Mouse (Mus musculus): ENCODE data around the gene Ap1ar. TPM values are rescaled to one million over a fixed set of nuclear protein-coding genes. Genes with fewer than 3 reads are reported as not detected.
A peak's percentile ranks its signal among the peaks of the same experiment; 100 is the strongest.

Gene Ap1ar
- 10 to 100 TPM; 18.3 to 18.9 TPM for total RNA-seq (2021)
- long read RNA-seq, experiment 1, transcript Ap1ar-201 (10 exons, 2,662 nt), result major isoform, 7 of 15 reads
- long read RNA-seq, experiment 1, transcript Ap1ar-210 (9 exons, 2,580 nt), result minor isoform, 5 of 15 reads
- long read RNA-seq, experiment 1, partial matches to known transcripts, result 0 of 15 reads
- long read RNA-seq, experiment 1, other reads (novel, unspliced or antisense), result 1 of 15 reads
- long read RNA-seq, experiment 2, partial matches to known transcripts, result 0 of 4 reads
- long read RNA-seq, experiment 2, other reads (novel, unspliced or antisense), result 0 of 4 reads

- DNase-seq, result peak; percentile 97
Measured at GRCm38 (mm10) chr3:127837154-127837865, at the start of gene Ap1ar. TSS of gene Ap1ar (minus strand) at chr3:127837523.

DNA sequence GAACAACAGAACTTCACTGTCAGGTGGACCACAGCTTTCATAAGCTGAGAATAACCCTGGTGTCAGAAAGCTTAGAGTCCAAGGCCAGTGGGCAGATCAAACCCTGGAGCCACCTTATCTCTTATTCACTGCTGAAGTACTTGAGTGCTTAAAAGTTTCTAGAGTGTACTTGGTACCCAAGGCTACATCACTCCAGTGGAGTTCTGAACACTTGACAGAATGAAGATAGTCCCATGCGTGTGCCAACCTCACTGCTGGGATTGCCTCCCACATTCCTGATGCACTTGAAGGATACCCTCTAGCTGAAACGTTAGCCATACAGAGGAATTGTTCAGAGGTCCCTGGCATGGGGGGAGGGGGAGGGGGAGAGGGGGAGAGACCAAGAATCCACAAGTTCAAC, 44.4 kb upstream of the Ap1ar start:
- DNase-seq, result no peak

DNA sequence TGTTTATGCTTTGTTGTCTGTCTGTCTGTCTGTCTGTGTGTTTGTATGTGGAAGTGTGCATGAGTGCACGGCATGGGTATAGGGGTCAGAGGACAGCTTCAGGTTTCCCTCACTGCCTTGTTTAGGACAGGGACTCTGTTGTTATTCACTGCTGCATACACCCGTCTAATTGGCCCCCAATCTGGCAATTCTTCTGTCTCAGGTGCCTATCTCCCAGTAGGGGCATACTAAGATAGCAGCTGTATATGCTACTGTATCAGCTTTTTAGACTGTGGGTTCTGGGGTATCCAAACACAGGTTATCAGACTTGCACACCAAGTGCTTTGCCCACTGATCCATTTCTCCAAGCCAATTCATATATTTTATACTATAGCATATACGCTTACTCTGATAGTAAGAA, 42.6 kb upstream of the Ap1ar start:
- no peak for DNase-seq

DNA sequence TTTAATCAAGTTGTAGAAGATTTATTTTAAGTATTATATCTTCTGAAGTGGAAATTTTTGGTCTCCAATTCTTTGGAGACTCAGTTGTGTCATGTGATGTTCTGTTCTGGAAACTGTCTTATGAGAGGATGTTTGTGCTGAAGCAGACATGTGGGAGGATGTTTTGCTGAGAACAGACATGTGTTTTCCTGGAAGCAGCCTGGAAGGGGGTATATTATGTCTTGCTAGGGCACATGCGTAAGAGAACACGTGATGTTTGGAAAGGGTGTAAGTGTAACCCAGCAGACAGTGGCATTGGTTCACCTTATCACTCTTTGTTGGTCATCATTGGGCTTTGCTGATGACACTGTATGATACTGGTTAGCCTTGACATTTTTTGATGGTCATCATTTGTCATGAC, 38.2 kb upstream of the Ap1ar start:
- no peak for DNase-seq

GRCm38 (mm10) chr3:127875059-127875458, 37.7 kb upstream of the Ap1ar start:
- no peak for DNase-seq

- no peak for DNase-seq
Measured at GRCm38 (mm10) chr3:127874254-127874883, 37.0 kb upstream of the Ap1ar start.

DNA sequence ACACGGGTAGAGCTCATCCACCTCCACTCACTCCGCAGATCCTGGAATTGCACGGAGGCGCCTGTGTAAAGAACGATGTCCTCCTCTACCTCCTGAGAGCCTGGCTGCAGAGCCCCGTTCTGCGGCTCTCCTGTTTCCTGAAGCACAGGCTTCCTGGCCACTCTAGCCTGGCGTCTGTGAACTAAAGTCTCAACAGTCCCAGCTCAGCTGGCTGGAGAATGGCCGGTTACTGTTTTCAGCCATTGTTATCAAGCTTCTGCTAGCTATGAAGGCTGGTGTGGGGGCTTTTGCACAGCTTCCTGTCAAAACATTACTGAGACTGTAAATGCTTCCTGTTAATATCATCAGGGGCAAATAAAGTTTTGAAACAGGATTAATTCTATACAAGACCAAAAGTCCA, 34.3 kb upstream of the Ap1ar start:
- DNase-seq, result no peak

DNA sequence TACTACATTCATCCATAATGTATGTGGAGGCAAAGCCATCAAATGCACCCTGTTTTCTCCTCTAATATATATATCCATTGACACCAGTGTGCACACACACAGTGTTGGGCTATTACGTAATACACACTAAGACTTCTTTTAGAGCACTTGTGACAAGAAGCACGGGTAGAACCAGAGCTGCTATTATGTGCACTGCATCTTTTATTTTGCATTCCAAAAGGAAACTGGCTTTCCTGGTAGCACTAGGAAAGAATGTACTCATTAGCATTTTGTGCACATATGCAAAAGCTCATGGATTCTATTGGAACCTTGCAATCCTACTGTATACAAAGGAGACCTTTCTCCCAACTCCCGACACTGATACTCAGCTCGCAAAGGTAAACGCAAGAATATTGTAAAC, 31.6 kb upstream of the Ap1ar start:
- no peak for DNase-seq

- DNase-seq, result no peak
Measured at GRCm38 (mm10) chr3:127868046-127868758, 30.9 kb upstream of the Ap1ar start.

GRCm38 (mm10) chr3:127864242-127864641, 26.9 kb upstream of the Ap1ar start:
- DNase-seq, result no peak

GRCm38 (mm10) chr3:127863571-127863970, 26.2 kb upstream of the Ap1ar start:
- no peak for DNase-seq

- no peak for DNase-seq
Measured at GRCm38 (mm10) chr3:127862479-127862878, 25.2 kb upstream of the Ap1ar start.

- no peak for DNase-seq
Measured at GRCm38 (mm10) chr3:127861340-127861739, 24.0 kb upstream of the Ap1ar start.

DNA sequence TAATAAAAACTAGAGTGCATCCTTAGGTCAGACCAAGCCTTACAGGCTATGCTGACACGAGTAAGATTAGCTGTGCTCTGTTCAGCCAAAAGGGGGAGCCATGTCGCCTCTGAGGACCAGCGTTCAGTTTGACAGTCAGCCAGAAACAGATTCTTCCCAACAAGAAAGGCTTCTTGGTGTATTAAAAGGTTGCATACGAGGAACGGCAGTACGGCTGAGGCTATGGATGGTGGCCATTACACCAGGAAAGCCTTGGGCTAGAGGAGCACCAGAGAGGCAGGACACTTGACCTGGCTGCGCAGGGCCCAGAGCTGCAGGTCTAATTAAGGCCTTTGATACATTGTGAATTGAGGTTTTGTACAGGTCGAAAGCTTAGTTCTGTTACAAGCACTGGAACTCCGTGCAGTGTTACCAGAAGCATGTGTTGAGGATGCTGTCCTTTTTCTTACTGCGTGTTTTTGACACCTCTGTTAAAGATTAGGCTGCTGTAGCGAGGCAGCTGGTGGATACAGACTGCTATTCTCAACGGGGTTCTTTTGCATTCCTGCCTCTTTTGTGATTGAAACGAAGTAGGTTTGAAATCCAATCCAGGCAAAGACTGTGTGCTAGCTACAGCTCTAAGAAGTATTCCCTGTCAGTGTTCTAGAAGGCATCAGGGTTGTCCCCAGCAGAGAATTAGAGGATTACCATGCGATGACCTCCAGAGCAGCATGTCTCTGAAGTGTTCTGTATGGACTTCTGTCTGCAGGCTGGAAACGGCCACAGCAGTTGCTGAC, 16.3 kb upstream of the Ap1ar start:
- peak; percentile 72 to 89 for DNase-seq

GRCm38 (mm10) chr3:127852722-127853121, 15.4 kb upstream of the Ap1ar start:
- DNase-seq, result no peak

DNA sequence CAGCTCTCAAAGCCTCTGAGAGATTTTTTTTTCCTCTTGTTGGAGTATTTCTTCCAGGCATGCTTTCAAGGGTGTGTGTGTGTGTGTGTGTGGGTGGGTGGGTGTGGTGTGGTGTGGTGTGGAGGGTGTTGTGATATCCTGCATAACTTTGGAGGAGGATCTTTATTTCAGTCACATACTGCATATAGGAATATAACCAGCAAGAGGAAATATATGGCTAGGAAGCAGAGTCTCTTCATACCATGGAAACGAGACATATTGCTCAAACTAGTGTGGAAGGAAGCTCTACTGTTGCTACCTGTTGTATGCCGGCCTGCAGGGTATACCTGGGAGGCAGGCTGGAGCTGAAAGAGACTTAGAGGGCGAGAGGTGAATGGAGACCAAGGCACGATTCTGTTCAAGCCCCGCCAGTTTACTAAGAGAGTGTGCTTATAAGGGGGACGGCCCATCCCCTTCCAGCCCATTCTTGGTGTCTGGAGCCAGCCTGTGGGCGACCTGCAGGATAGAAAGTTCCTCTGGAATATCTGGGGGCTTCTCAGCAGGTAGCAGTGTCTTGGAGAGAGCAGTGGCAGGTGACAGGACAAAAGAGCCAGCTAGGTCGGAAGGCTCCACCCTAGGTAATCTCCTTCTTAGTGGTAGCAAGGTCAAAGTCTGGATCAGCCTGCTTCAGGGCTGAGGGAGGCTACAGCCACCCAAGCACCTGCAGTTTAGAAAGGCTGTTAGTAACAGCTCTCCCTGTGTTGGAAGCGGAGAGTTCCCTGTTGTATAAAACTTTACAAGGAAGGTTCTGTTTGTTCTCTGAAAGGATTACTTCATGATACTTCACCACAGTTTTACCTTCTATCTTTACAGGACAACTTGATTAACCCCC, 13.7 kb upstream of the Ap1ar start:
- no peak for DNase-seq

- DNase-seq, result no peak
Measured at GRCm38 (mm10) chr3:127849922-127850321, 12.6 kb upstream of the Ap1ar start.

DNA sequence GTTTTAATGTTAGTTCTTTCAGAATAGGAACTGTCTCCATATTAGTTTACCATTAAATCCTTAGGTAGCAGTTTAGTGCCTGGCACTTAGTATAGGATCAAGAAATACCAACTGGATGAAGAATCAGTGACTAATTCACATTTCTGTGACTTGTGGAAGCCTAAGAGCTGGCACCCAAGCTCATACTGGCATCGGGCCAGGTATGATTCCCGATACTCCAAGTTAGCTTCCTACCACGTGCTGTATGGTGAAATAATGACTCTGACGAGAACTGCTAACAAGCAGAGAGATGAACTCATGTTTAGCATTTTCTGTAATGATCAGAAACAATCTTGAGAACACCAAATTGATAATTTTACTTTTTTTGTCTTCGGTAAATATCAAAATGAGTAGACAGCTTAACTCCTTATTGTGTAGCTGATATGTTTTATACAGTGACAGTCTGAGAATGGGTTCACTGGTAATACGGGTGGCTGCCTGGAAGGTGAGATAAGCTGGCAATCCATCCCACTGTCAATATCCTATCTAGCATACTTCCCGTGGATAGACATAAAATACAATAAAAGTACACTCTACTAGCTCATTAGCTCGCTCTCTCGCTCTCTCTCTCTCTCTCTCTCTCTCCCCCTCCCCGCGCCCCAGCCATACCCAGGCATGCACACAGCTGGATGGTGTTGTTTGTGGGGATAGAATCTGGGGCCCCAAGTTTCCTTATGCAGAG, 10.9 kb upstream of the Ap1ar start:
- no peak for DNase-seq

DNA sequence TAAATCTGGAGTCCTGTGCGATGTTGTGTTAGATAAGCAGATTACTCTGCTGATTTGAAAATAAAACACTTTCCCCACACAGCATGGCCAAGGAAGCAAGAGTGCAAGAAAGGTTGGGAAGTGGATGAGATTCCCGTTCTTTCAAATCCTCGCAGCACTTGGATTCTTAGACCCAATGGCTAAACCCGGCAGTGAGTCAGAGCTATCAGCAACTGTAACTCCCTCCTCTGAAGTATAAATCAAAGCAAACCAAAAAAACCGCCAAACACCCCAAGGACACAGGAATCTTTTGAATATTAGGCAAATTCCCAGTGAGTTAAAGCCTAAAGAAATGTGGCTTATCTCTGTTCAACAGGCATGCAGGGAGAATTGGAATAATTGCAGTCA, 6.6 kb upstream of the Ap1ar start:
- DNase-seq, result no peak

DNA sequence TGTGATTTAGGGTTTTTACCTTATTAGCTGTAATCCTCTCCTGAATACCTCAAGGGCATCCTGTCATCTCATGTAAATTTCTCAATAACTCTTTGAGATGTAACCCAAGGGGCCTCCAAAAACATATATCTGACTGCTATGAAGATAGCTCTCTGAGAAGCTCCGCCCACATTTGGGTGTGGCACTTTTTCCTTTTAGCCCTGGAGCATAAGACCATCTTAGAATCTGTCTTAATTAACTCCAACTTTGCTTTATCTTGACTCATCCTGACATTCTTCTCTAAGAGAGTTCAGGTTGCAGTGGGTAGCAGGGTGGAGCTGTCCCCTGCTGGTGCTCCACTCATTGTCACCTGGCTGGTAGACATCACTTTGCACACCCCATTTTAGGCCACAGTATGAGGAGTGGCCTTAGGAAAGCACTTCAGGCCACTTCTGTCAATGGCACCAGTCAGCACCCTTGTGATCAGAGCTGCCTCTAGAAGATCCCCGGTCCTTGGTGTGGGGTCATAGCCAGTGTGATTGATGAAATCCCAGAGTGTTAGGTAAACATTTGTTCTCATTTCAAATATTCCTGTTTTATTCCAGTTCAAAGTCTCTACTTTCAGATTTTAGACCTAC, 6.1 kb upstream of the Ap1ar start:
- DNase-seq, result no peak
